Mouse (Mus musculus): Measurements from ENCODE around the gene Ciao2b. TPM values are rescaled to one million over a fixed set of nuclear protein-coding genes. Genes with fewer than 3 reads are reported as not detected.

The Ciao2b gene
- polyA plus RNA-seq, 1 experiment: not detected

DNA sequence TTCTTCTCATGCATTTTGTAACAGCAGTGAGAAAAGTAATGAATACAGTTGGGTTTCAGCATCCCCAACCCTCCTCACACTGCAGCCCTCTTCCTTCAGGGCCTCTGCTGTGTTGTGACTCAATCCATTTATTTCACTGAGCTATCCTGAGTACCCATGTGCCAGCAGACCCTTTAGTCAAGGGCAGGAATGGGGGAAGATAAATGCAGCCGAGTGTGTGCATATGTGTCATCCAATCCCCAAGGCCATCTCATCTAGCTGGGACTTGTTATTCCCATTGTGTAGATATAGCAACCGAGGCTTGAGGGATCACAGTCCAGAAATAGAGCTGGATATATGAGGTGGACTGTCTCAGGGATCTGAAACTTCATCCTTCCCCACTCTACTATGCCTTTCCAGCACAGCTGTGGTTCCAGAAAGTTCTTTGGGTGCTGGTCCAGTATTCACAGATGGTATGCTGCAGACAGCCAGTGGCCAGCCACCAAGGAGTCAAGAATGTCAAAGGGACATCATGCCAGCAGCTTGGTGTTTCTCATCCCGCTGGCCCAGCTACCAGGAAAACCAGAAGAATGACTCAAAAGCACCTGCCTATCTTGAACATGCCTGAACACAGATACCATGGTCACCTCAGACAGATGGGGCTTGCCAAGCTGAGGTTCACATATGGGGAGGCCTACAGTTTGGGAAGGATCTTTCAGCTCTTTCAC is 6.6 kb downstream of the Ciao2b start:
- Histone ChIP-seq H3K27ac (ENCODE audit: insufficient read depth, low read depth, low read length) (no peak overlapping the region), H3K4me3 (ENCODE audit: insufficient read depth, low read depth, low read length) (no peak overlapping the region), H3K4me1 (ENCODE audit: control insufficient read depth, insufficient read depth, low read length) (peaks cover 11% of the 10 kb centered on the region)
- TF ChIP-seq POLR2A (IDR thresholded peaks at IDR 0.05; ENCODE audit: insufficient read depth, low read depth, low read length) (no peak), CTCF (IDR thresholded peaks at IDR 0.05; ENCODE audit: insufficient read depth, low read depth, low read length) (no peak)
- 93% methylated on average over 3 of the region's 3 CpGs for WGBS

DNA sequence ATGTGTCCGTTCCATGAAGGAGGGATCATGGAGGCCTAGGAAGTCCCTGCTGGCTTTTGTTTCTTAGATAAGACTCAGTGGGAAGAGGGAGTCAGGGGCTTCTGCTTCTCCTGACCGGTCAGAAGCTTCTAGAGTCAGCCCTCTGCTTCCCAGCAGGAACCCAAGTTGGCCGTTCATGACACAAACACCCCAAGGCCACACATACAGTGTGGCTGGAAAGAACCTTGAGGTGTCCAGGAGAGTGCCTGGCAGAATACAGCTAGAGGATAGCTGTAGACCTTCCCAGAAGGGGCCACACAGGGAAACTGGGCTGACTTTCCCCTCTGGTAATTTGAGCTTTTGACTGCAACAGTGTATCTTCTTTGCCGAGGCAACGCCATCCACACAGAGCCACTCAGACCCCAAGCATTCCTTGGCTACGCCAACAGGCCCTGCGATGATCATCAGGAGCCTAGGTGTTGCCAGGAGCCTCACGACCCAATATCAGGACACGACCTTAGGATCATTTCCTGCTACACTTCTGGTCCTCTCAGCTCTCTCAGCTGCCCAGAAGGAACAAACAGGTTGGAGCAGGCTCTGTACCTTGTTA is 8.5 kb downstream of the Ciao2b start:
- Histone ChIP-seq H3K4me1 (ENCODE audit: control insufficient read depth, insufficient read depth, low read length) (peaks cover 14% of the 10 kb centered on the region), H3K27ac (ENCODE audit: insufficient read depth, low read depth, low read length) (no peak overlapping the region), H3K4me3 (ENCODE audit: insufficient read depth, low read depth, low read length) (no peak overlapping the region)
- 79% methylated on average over 9 of the region's 9 CpGs for WGBS
- TF ChIP-seq POLR2A (IDR thresholded peaks at IDR 0.05; ENCODE audit: insufficient read depth, low read depth, low read length) (no peak), CTCF (IDR thresholded peaks at IDR 0.05; ENCODE audit: insufficient read depth, low read depth, low read length) (no peak)

DNA sequence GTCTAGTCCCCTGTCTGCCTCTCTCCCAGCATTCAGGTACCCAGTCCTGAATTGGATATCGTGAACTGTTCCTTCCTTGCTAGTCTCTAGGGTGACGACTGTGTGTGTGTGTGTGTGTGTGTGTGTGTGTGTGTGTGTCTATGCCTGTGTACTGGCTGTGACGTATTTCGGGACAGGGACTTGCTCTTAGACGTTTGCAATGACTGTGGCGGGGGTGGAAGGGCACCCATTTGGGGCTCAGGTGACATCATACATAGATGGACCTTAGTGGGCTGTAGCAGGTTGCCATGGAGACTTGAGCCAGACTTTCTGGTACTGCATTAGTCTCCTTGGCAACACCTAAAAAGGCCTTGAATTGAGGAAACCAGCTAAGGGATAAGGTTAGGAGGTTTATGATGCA is 9.3 kb downstream of the Ciao2b start:
- no peak overlapping the region for H3K27ac ChIP-seq (ENCODE audit: insufficient read depth, low read depth, low read length)

DNA sequence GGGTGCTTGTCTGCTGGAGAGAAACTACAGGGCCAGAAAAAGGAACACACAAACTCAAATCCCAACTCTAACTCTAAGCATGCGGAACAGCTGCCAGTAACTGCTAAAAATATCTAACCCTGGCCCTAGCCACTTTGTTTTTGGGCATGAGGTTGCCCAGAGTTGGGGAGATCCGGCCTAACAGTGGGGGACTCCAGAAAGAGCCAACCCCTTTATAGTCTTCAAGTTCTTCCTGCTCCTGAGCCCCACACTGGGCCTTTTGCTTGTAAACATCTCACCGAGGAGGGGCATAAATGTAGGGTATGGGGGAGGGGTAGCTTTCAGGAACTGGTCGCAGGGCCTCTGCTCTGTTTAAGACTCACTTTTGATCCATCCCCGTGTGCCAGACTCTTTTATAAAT is 9.8 kb downstream of the Ciao2b start:
- no peak overlapping the region for H3K4me3 ChIP-seq (ENCODE audit: insufficient read depth, low read depth, low read length)
- TF ChIP-seq POLR2A (IDR thresholded peaks at IDR 0.05; ENCODE audit: insufficient read depth, low read depth, low read length) (no peak), CTCF (IDR thresholded peaks at IDR 0.05; ENCODE audit: insufficient read depth, low read depth, low read length) (no peak)
- 34% methylated on average over 5 of the region's 5 CpGs for WGBS
- no peak overlapping the region for H3K27ac ChIP-seq (ENCODE audit: insufficient read depth, low read depth, low read length)
- H3K4me1 ChIP-seq (ENCODE audit: control insufficient read depth, insufficient read depth, low read length): peaks cover 14% of the 10 kb centered on the region

More for the DNA sequence above, 9.3 kb downstream of the Ciao2b start:
- WGBS: 55% methylated on average over 6 of the region's 6 CpGs
- TF ChIP-seq CTCF (IDR thresholded peaks at IDR 0.05; ENCODE audit: insufficient read depth, low read depth, low read length) (no peak), POLR2A (IDR thresholded peaks at IDR 0.05; ENCODE audit: insufficient read depth, low read depth, low read length) (no peak)
- Histone ChIP-seq H3K4me1 (ENCODE audit: control insufficient read depth, insufficient read depth, low read length) (peaks cover 14% of the 10 kb centered on the region), H3K4me3 (ENCODE audit: insufficient read depth, low read depth, low read length) (no peak overlapping the region)

DNA sequence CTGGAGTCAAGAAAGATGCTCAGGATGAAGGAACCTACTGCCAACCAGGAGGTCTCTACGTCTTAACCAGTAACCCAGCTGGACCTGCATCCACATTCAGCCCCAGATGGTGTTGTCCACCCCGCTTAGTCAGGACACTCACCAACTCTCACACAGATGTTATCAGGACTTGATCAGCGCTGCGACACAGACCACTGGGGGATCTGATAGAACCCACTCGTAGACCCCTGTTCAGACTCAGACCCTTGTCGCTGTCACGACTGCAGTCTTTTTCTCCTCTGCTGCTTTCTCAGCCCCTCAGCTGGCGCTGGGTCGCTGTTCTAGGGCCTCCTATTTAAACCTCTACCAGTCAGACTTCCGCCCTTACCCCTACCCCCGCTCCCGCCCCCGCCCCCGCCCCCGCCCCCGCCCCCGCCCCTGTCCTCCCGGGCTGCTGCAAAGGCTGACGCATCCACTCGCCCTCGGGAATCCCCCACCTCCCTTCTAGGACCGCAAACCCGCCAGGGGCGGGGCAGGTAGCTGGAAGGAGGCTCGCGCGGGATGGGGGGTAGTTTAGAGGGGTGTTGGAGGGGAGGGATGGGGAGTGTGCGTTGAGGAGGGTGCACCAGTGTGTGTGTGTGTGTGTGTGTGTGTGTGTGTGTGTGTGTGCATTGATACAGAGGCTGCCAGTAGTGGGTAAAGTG is 10.6 kb downstream of the Ciao2b start, which contains the start of gene Rrad:
Gene Rrad (minus strand): TSS at position 347 of the 683 bp plus-strand sequence.
- 1% methylated on average over 28 of the region's 28 CpGs for WGBS
- peaks cover 14% of the 10 kb centered on the region for H3K4me1 ChIP-seq (ENCODE audit: control insufficient read depth, insufficient read depth, low read length)
- H3K4me3 ChIP-seq (ENCODE audit: insufficient read depth, low read depth, low read length): peak within 1 kb of the TSS; percentile 26
- TF ChIP-seq POLR2A (IDR thresholded peaks at IDR 0.05; ENCODE audit: insufficient read depth, low read depth, low read length) (no peak), CTCF (IDR thresholded peaks at IDR 0.05; ENCODE audit: insufficient read depth, low read depth, low read length) (no peak)
- H3K27ac ChIP-seq (ENCODE audit: insufficient read depth, low read depth, low read length): no peak within 1 kb of the TSS

DNA sequence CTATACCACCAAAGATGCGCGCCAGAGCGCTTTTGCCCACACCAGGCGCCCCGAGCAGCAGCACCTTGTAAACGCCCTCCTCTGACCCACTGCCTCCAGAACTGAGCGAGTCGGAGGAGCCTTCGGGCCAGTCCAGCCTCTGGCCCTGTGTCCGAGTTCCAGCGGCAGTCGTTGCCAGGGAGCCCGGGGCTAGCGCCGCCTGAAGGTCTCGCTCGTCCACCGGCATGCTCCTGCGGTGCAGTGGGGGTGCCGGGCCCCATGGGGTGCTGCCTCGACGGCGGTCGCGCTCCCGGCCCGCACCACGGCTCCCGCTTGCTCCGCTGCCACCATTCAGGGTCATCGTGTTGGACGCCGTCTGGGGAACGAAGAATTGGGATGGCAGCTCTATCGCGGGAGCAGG is 11.2 kb downstream of the Ciao2b start:
- H3K4me1 ChIP-seq (ENCODE audit: control insufficient read depth, insufficient read depth, low read length): peaks cover 14% of the 10 kb centered on the region
- peak overlapping the region; percentile 9 for H3K4me3 ChIP-seq (ENCODE audit: insufficient read depth, low read depth, low read length)
- WGBS: 4% methylated on average over 36 of the region's 36 CpGs
- TF ChIP-seq CTCF (IDR thresholded peaks at IDR 0.05; ENCODE audit: insufficient read depth, low read depth, low read length): no peak
- no peak for TF ChIP-seq POLR2A (IDR thresholded peaks at IDR 0.05; ENCODE audit: insufficient read depth, low read depth, low read length)
- no peak overlapping the region for H3K27ac ChIP-seq (ENCODE audit: insufficient read depth, low read depth, low read length)

DNA sequence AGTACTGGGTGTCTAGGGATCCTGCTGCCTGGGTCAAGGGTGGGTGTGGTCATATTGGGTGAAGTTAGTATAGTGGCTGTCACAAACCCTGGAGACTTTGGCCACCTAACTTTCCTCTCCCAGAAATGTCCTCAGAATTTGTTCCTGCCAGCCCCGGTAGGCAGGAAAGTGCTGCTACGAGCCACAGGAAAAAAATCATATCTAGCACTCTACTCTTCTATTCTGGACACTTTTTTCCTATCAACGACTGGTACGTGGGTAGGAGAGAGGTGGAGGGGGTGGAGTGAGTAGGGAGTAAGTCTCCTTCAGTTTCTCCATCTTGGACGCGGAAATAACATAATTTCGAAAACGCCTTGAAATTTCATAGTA is 11.7 kb downstream of the Ciao2b start:
- 37% methylated on average over 8 of the region's 8 CpGs for WGBS
- no peak for TF ChIP-seq CTCF (IDR thresholded peaks at IDR 0.05; ENCODE audit: insufficient read depth, low read depth, low read length)
- TF ChIP-seq POLR2A (IDR thresholded peaks at IDR 0.05; ENCODE audit: insufficient read depth, low read depth, low read length): no peak
- Histone ChIP-seq H3K27ac (ENCODE audit: insufficient read depth, low read depth, low read length) (no peak overlapping the region), H3K4me3 (ENCODE audit: insufficient read depth, low read depth, low read length) (no peak overlapping the region), H3K4me1 (ENCODE audit: control insufficient read depth, insufficient read depth, low read length) (peaks cover 14% of the 10 kb centered on the region)

DNA sequence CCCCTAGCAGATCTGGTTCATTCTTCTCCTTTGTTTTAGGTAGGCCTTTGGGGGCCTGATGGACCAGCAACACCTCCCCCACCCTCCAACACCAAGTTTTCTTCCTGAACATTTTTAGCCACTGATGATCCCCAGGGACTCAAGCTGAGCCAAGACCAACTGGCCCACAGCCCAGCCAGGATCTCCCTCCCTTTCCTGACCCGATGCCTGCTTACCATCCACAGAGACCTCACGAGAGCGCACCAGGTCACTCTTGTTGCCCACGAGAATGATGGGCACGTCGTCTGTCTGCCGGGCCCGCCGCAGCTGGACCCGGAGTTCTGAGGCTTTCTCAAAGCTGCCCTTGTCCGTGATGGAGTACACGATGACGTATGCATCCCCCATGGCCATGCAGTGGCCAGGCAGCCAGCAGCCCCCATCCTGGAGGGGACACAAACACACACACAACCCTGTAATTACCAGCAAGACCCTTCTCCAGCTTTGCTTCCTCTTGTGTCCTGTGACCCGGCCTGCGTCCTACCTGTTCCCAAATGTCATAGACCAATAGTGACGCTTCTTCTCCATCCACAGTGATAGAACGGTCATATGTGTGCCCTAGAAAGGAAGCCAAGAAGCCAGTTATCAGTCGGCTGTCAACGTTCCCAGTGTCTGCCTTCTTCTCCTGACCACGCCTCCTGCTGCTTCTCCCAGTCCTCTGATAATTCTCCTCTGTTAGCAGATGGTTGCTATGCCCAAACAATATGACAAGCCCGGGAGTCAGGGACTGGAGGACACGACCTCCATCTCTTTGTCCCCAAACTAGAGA is 12.3 kb downstream of the Ciao2b start:
- WGBS: 73% methylated on average over 22 of the region's 22 CpGs
- TF ChIP-seq POLR2A (IDR thresholded peaks at IDR 0.05; ENCODE audit: insufficient read depth, low read depth, low read length): no peak
- no peak for TF ChIP-seq CTCF (IDR thresholded peaks at IDR 0.05; ENCODE audit: insufficient read depth, low read depth, low read length)
- H3K27ac ChIP-seq (ENCODE audit: insufficient read depth, low read depth, low read length): no peak overlapping the region

More for the DNA sequence above, 12.3 kb downstream of the Ciao2b start:
- H3K4me1 ChIP-seq (ENCODE audit: control insufficient read depth, insufficient read depth, low read length): peaks cover 14% of the 10 kb centered on the region
- H3K4me3 ChIP-seq (ENCODE audit: insufficient read depth, low read depth, low read length): no peak overlapping the region
